Mouse (Mus musculus): ENCODE measurements around the gene Safb. TPM values are rescaled to one million over a fixed set of nuclear protein-coding genes. Genes with fewer than 3 reads are reported as not detected.
"Not testable (repeated sequence)": the region's sequence is repeated elsewhere in the genome, so short reads cannot be mapped to it uniquely, and the experiment has no call there.

Gene Safb
- polyA plus RNA-seq, 1 experiment from 2014 or later: 57.9 TPM

- no peaks in the 10 kb centered on the region for H3K27me3 ChIP-seq (replicated peaks; ENCODE audit: control insufficient read depth, insufficient read depth, low read length)
- WGBS: 72% methylated on average over 2 of the region's 2 CpGs
- peaks cover 25% of the 10 kb centered on the region for H3K4me1 ChIP-seq (ENCODE audit: control insufficient read depth, insufficient read depth, low read length)
- no peak for ATAC-seq
- no peak overlapping the region for H3K4me3 ChIP-seq (ENCODE audit: low read depth, low read length)
- no peak overlapping the region for H3K9ac ChIP-seq (ENCODE audit: low read length)
- H3K36me3 ChIP-seq (ENCODE audit: control insufficient read depth, insufficient read depth, low read length): peaks cover 38% of the 10 kb centered on the region
- no peaks in the 10 kb centered on the region for H3K9me3 ChIP-seq (replicated peaks; ENCODE audit: control insufficient read depth, low read length)
- no peak overlapping the region for H3K4me2 ChIP-seq (ENCODE audit: low read length)
- H3K27ac ChIP-seq (ENCODE audit: low read depth, low read length): no peak overlapping the region
- no peak for DNase-seq (ENCODE audit: low spot score)
Measured at GRCm38 (mm10) chr17:56611323-56611722, 26.7 kb downstream of the Safb start.

- no peak overlapping the region for H3K9ac ChIP-seq (ENCODE audit: low read length)
- peaks cover 38% of the 10 kb centered on the region for H3K36me3 ChIP-seq (ENCODE audit: control insufficient read depth, insufficient read depth, low read length)
- 14% methylated on average over 14 of the region's 14 CpGs for WGBS
- H3K27me3 ChIP-seq (replicated peaks; ENCODE audit: control insufficient read depth, insufficient read depth, low read length): no peaks in the 10 kb centered on the region
- ATAC-seq: no peak
- H3K4me2 ChIP-seq (ENCODE audit: low read length): no peak overlapping the region
- H3K9me3 ChIP-seq (replicated peaks; ENCODE audit: control insufficient read depth, low read length): no peaks in the 10 kb centered on the region
- no peak overlapping the region for H3K4me3 ChIP-seq (ENCODE audit: low read depth, low read length)
- H3K27ac ChIP-seq (ENCODE audit: low read depth, low read length): no peak overlapping the region
- DNase-seq (ENCODE audit: low spot score): no peak
- H3K4me1 ChIP-seq (ENCODE audit: control insufficient read depth, insufficient read depth, low read length): peaks cover 25% of the 10 kb centered on the region
Measured at GRCm38 (mm10) chr17:56611861-56612564, 27.4 kb downstream of the Safb start.

GRCm38 (mm10) chr17:56612565-56612939 lies 27.9 kb downstream of the Safb start:
- peaks cover 25% of the 10 kb centered on the region for H3K4me1 ChIP-seq (ENCODE audit: control insufficient read depth, insufficient read depth, low read length)

GRCm38 (mm10) chr17:56613236-56613844 lies 28.7 kb downstream of the Safb start, which contains the start of gene Rpl36:
TSS of gene Rpl36 (plus strand) at chr17:56613416.
- Histone ChIP-seq H3K27ac (ENCODE audit: low read depth, low read length) (peak within 1 kb of the TSS; percentile 88), H3K9me3 (replicated peaks; ENCODE audit: control insufficient read depth, low read length) (no peaks in the 10 kb centered on the region), H3K36me3 (ENCODE audit: control insufficient read depth, insufficient read depth, low read length) (peaks cover 40% of the 10 kb centered on the region), H3K9ac (ENCODE audit: low read length) (peak within 1 kb of the TSS; percentile 78), H3K27me3 (replicated peaks; ENCODE audit: control insufficient read depth, insufficient read depth, low read length) (no peaks in the 10 kb centered on the region), H3K4me2 (ENCODE audit: low read length) (peak within 1 kb of the TSS; percentile 81), H3K4me1 (ENCODE audit: control insufficient read depth, insufficient read depth, low read length) (peaks cover 24% of the 10 kb centered on the region), H3K4me3 (ENCODE audit: low read depth, low read length) (peak within 1 kb of the TSS; percentile 71)
- ATAC-seq (peak; percentile 65), DNase-seq (ENCODE audit: low spot score) (peak; percentile 96)
- WGBS: under 1% methylated on average over 52 of the region's 52 CpGs

More at GRCm38 (mm10) chr17:56612565-56612939, 27.9 kb downstream of the Safb start:
- not testable (repeated sequence) for H3K27me3 ChIP-seq (replicated peaks; ENCODE audit: control insufficient read depth, insufficient read depth, low read length); H3K4me3 ChIP-seq (ENCODE audit: low read depth, low read length); H3K4me2 ChIP-seq (ENCODE audit: low read length); H3K27ac ChIP-seq (ENCODE audit: low read depth, low read length); ATAC-seq; H3K9me3 ChIP-seq (replicated peaks; ENCODE audit: control insufficient read depth, low read length); H3K9ac ChIP-seq (ENCODE audit: low read length); DNase-seq (ENCODE audit: low spot score)
- 84% methylated on average over 10 of the region's 10 CpGs for WGBS
- H3K36me3 ChIP-seq (ENCODE audit: control insufficient read depth, insufficient read depth, low read length): peaks cover 38% of the 10 kb centered on the region

GRCm38 (mm10) chr17:56613893-56614292 lies 29.3 kb downstream of the Safb start:
- Histone ChIP-seq H3K4me3 (ENCODE audit: low read depth, low read length) (peak overlapping the region; percentile 71), H3K4me1 (ENCODE audit: control insufficient read depth, insufficient read depth, low read length) (peaks cover 19% of the 10 kb centered on the region), H3K36me3 (ENCODE audit: control insufficient read depth, insufficient read depth, low read length) (peaks cover 46% of the 10 kb centered on the region), H3K4me2 (ENCODE audit: low read length) (peak overlapping the region; percentile 81), H3K27ac (ENCODE audit: low read depth, low read length) (peak overlapping the region; percentile 88), H3K9ac (ENCODE audit: low read length) (peak overlapping the region; percentile 78)
- not testable (repeated sequence) for H3K9me3 ChIP-seq (replicated peaks; ENCODE audit: control insufficient read depth, low read length); DNase-seq (ENCODE audit: low spot score); ATAC-seq; H3K27me3 ChIP-seq (replicated peaks; ENCODE audit: control insufficient read depth, insufficient read depth, low read length)
- under 1% methylated on average over 26 of the region's 26 CpGs for WGBS

GRCm38 (mm10) chr17:56614391-56615135 lies 29.9 kb downstream of the Safb start:
- Histone ChIP-seq H3K9me3 (replicated peaks; ENCODE audit: control insufficient read depth, low read length) (no peaks in the 10 kb centered on the region), H3K27me3 (replicated peaks; ENCODE audit: control insufficient read depth, insufficient read depth, low read length) (no peaks in the 10 kb centered on the region), H3K4me2 (ENCODE audit: low read length) (peak overlapping the region; percentile 81), H3K36me3 (ENCODE audit: control insufficient read depth, insufficient read depth, low read length) (peaks cover 53% of the 10 kb centered on the region), H3K4me3 (ENCODE audit: low read depth, low read length) (peak overlapping the region; percentile 71), H3K27ac (ENCODE audit: low read depth, low read length) (no peak overlapping the region), H3K9ac (ENCODE audit: low read length) (peak overlapping the region; percentile 78), H3K4me1 (ENCODE audit: control insufficient read depth, insufficient read depth, low read length) (peaks cover 18% of the 10 kb centered on the region)
- DNase-seq (ENCODE audit: low spot score) (no peak), ATAC-seq (no peak)
- 30% methylated on average over 14 of the region's 14 CpGs for WGBS

GRCm38 (mm10) chr17:56615136-56615784 lies 30.6 kb downstream of the Safb start:
- H3K27ac ChIP-seq (ENCODE audit: low read depth, low read length): no peak overlapping the region
- no peak overlapping the region; the same call in 1 of the 2 replicates for H3K9ac ChIP-seq (ENCODE audit: low read length)
- H3K4me1 ChIP-seq (ENCODE audit: control insufficient read depth, insufficient read depth, low read length): peaks cover 14% of the 10 kb centered on the region
- H3K36me3 ChIP-seq (ENCODE audit: control insufficient read depth, insufficient read depth, low read length): peaks cover 60% of the 10 kb centered on the region
- ATAC-seq (no peak), DNase-seq (ENCODE audit: low spot score) (no peak)
- H3K27me3 ChIP-seq (replicated peaks; ENCODE audit: control insufficient read depth, insufficient read depth, low read length): no peaks in the 10 kb centered on the region
- H3K4me2 ChIP-seq (ENCODE audit: low read length): peak overlapping the region; percentile 81; the same call in 1 of the 2 replicates
- 92% methylated on average over 11 of the region's 11 CpGs for WGBS
- H3K9me3 ChIP-seq (replicated peaks; ENCODE audit: control insufficient read depth, low read length): no peaks in the 10 kb centered on the region
- no peak overlapping the region for H3K4me3 ChIP-seq (ENCODE audit: low read depth, low read length)

GRCm38 (mm10) chr17:56615792-56616191 lies 31.2 kb downstream of the Safb start:
- Histone ChIP-seq H3K4me2 (ENCODE audit: low read length) (no peak overlapping the region), H3K27ac (ENCODE audit: low read depth, low read length) (no peak overlapping the region), H3K36me3 (ENCODE audit: control insufficient read depth, insufficient read depth, low read length) (peaks cover 65% of the 10 kb centered on the region), H3K9ac (ENCODE audit: low read length) (no peak overlapping the region), H3K4me3 (ENCODE audit: low read depth, low read length) (no peak overlapping the region), H3K9me3 (replicated peaks; ENCODE audit: control insufficient read depth, low read length) (no peaks in the 10 kb centered on the region), H3K27me3 (replicated peaks; ENCODE audit: control insufficient read depth, insufficient read depth, low read length) (no peaks in the 10 kb centered on the region), H3K4me1 (ENCODE audit: control insufficient read depth, insufficient read depth, low read length) (peaks cover 10% of the 10 kb centered on the region)
- ATAC-seq: no peak
- 86% methylated on average over 4 of the region's 4 CpGs for WGBS
- no peak for DNase-seq (ENCODE audit: low spot score)
